Mouse (Mus musculus) erythroid progenitor cell, adult 5-6 weeks (primary cell): Measurements from ENCODE around the gene Gm7978. TPM values are rescaled to one million over a fixed set of nuclear protein-coding genes. Genes with fewer than 3 reads are reported as not detected.
"Not testable (repeated sequence)": the region's sequence is repeated elsewhere in the genome, so short reads cannot be mapped to it uniquely, and the experiment has no call there.

Experiments used
- ATAC-seq: replicated peaks from 2 replicates; pipeline ENCODE4 v1.8.0; 2016; ENCODE audit warnings: moderate number of reproducible peaks, mild to moderate bottlenecking, moderate TSS enrichment, inconsistent platforms; ENCODE audit not compliant: poor library complexity, low FRiP score, severe bottlenecking
- total RNA-seq, 2 experiments: library from RNA; stranded (forward) in 1 of 2; stranded (reverse) in 1 of 2; fragments of 150-400 nt in 1 of 2; fragments of 186-747, 209-891 nt in 1 of 2; gene quantifications; 2 replicates each; pipeline versions ENCODE4 v1.2.3 to v1.2.4; 2015 to 2017; ENCODE audit warnings: low replicate concordance in 2 of 2

Gene Gm7978
- total RNA-seq (2015; ENCODE audit: low replicate concordance) (not detected in 2 replicates), total RNA-seq (2017; ENCODE audit: low replicate concordance) (not detected in 2 replicates)

DNA sequence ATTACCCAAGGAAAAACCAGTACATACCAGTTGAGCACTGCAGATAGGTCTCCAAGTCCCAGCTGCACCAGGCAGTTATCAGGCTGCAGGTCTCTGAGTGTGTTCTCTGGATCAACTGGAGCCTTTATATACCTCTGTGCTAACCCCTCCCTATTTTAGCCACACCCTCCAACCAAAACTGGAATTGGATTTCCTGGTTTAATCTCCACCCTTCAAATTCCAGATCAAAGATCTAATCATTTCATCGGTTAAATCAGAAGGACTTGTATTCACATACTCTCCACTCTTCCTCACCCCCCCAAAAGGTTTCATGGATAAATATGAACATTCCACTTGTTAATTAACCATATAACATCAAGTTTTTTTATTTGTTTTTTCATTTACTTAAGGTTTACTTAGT, at the start of gene Gm7978:
TSS of gene Gm7978 (minus strand) at position 101 of the 400 bp plus-strand sequence.
- not testable (repeated sequence) for ATAC-seq

DNA sequence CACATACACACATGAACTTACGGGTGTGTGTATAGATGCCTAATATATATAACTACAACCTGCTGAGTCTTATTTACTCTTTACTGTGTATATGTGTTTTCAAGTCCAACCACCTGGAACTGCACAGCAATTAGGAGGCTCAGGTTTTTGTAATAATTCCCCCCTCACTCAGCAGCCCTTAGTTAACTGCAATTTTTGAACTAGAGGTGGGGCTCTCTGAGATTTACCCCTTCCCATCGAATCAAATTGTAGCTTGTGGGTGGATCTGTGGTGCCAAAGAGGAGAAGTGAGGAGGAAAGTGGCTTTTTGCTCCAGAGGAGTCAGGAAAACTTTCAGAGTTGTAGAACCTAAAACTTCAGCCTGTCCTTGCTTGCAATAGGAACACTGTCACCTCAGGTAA, 39.7 kb upstream of the Gm7978 start, which contains the start of gene E330014E10Rik:
TSS of gene E330014E10Rik (plus strand) at position 301 of the 400 bp plus-strand sequence.
- not testable (repeated sequence) for ATAC-seq

DNA sequence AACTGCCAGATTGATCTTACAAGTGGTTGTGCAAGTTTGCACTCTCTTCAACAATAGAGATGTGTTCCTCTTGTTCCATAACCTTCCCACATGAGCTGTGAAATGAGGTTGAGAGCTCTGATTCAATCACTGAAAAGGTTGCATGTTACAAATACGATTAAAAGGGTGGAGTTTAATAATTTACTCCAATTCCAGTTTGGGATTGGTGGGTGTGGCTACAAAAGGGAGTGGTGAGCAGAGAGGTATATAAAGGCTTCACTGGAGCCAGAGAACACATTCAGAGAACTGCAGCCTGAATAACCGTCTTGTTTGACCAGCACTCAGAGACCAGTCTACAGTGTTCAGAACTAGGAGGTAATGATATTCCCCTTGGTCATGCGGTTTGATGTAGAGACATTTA, 5.7 kb upstream of the Gm7978 start, which contains the start of gene Gm7982:
TSS of gene Gm7982 (plus strand) at position 301 of the 400 bp plus-strand sequence.
- not testable (repeated sequence) for ATAC-seq

Other genes starting within 250 kb of the Gm7978 start
- not detected in 2 replicates for gene Gm3286, start 225.4 kb downstream of the Gm7978 start, total RNA-seq (2015; ENCODE audit: low replicate concordance)
- gene Gm3286, start 225.4 kb downstream of the Gm7978 start, total RNA-seq (2017; ENCODE audit: low replicate concordance): not detected in 2 replicates
- not detected in 2 replicates for gene Gm7971, start 141.3 kb downstream of the Gm7978 start, total RNA-seq (2015; ENCODE audit: low replicate concordance)
- not detected in 2 replicates for gene Gm7971, start 141.3 kb downstream of the Gm7978 start, total RNA-seq (2017; ENCODE audit: low replicate concordance)
- not detected in 2 replicates for gene Gm7982, start 5.8 kb upstream of the Gm7978 start, total RNA-seq (2015; ENCODE audit: low replicate concordance)
- gene Gm7982, start 5.8 kb upstream of the Gm7978 start, total RNA-seq (2017; ENCODE audit: low replicate concordance): not detected in 2 replicates
- gene E330014E10Rik, start 39.8 kb upstream of the Gm7978 start, total RNA-seq (2015; ENCODE audit: low replicate concordance): not detected in 2 replicates
- gene E330014E10Rik, start 39.8 kb upstream of the Gm7978 start, total RNA-seq (2017; ENCODE audit: low replicate concordance): not detected in 2 replicates
- gene Cxcl13, start 220.8 kb upstream of the Gm7978 start, total RNA-seq (2015; ENCODE audit: low replicate concordance): not detected in 2 replicates
- not detected in 2 replicates for gene Cxcl13, start 220.8 kb upstream of the Gm7978 start, total RNA-seq (2017; ENCODE audit: low replicate concordance)